Mouse (Mus musculus): ENCODE data around the gene Tgm2.

The Tgm2 gene

GRCm38 (mm10) chr2:158068444-158068971, 77.7 kb downstream of the Tgm2 start:
- no peak for DNase-seq (ENCODE audit: low spot score)

DNA sequence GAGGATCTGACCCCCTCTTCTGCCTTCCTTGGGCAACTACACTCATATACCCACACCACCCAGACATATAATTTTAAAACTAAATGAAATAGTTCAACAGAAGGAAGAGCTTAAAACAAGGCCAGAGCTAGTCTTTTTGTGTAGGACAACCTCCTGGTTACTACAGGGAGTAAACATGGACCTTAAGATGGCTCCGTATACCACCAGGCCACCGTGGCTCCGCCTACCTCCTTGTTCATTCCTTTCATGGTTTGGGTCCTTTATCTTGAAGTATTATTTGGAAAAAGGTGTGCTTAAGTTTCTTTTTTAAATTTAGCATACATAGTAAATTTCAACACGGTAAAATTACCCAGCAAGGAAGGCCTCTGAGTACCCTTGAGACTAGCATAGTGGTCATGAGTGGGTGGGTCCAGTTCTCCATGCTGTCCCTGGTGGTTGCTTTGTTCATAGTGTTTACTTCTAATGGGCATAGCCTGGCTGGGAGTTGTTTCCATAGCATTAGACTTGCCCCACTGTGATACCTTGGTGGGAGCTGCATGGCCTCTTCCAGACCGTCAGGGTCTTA, 78.9 kb downstream of the Tgm2 start:
- DNase-seq (ENCODE audit: low spot score), result no peak

DNA sequence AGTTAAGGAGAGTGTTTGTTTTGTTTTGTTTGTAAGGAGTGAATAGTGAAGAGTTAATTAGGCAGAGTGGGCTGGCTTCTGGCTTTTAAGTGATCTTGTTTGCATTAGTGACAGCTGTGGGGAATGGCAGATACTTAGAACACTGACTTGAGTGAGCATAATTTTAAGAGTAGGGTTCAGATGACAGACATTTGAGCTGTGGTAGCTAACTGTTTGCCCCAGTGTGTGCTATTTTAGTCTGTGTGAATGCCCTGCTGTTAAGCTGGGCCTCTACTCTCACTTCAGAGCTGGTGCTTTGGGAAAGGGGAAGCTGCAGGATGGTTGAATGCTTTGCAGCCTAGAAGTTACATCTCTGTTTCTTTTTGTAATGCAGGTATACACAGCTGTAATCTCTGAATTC, 79.8 kb downstream of the Tgm2 start:
- DNase-seq (ENCODE audit: low spot score), result no peak
